Mouse (Mus musculus) liver, embryonic 14.5 days (tissue): ENCODE measurements at regions not wholly inside any gene's neighbourhood (a gene's known extent, or its start where the extent isn't known, plus 50 kb on each side); places are given as distances from the start of the nearest gene placed in this dataset.

Experiments
- CTCF ChIP-seq: IDR thresholded peaks from 2 replicates; pipeline ENCODE4 v1.5.1; 2016; ENCODE audit warnings: antibody characterized with exemption, low read depth, control low read depth
- EP300 ChIP-seq: IDR thresholded peaks from 2 replicates; pipeline ENCODE4 v1.6.1; 2016; ENCODE audit warnings: antibody characterized with exemption, low read depth

GRCm38 (mm10) chr2:159053534-159053933 is 258.9 kb downstream of the Dhx35 start:
- TF ChIP-seq EP300 = no peak
- no peak for TF ChIP-seq CTCF
